ENCODE assay signal across 39 mouse cellular contexts in the genomic region with DNA sequence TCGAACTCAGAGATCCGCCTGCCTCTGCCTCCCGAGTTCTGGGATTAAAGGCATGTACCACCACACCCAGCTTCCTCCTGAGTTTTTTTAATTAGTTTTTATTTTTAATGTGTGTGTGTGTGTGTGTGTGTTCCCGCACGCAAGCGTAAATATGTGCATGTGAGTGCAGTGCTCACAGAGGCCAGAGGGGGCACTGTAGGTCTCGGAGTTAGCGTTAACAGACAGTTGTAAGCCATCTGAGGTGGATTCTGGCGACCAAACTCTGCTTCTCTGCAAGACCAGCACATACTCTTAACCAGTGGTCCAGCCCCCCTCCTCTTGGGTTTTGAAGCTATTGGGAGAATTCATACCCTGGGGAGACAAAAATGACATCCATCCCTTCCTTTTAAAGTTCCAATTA. TPM values are rescaled to one million over a fixed set of nuclear protein-coding genes. Genes with fewer than 3 reads are reported as not detected.
DNase-seq lines count a peak whose midpoint lies in the region; ATAC-seq and TF ChIP-seq lines count a peak whose summit lies in the region.
"Had no signal": no experiment of that assay in that cellular context is flagged by ENCODE, and none has a peak within 500 bp of the region (broad histone marks: within the 10 kb centered on the region; RNA-seq: fewer than 3 reads in every experiment).

No protein-coding gene starts in this region.

- H3K27ac ChIP-seq in lung, embryonic 14.5 days (ENCODE audit: low read depth), result no peak overlapping the region
- H3K27ac ChIP-seq in forebrain, embryonic 14.5 days (ENCODE audit: low read depth, low read length), result no peak overlapping the region
- no peak overlapping the region for H3K27ac ChIP-seq in midbrain, embryonic 10.5 days (replicated peaks)
- H3K27ac ChIP-seq: embryonic facial prominence, embryonic 13.5 days; forebrain, embryonic 10.5 days; heart, embryonic 15.5 days; hindbrain, embryonic 12.5 days; hindbrain, postnatal 0 days; neural tube, embryonic 13.5 days; stomach, postnatal 0 days had no signal

- no peaks in the 10 kb centered on the region for H3K27me3 ChIP-seq in lung, embryonic 14.5 days (ENCODE audit: insufficient read depth, low read length)
- H3K27me3 ChIP-seq in E14TG2a.4 (ENCODE audit: insufficient read depth, low read length) (0 out of 2 replicates have a peak, but pooled peaks cover 2% of the 10 kb centered on the region), G1E (ENCODE audit: insufficient read depth, low read length) (peaks cover 5% of the 10 kb centered on the region)
- no peaks in the 10 kb centered on the region for H3K27me3 ChIP-seq in forebrain, embryonic 14.5 days (replicated peaks; ENCODE audit: control insufficient read depth, insufficient read depth, low read length)
- no peaks in the 10 kb centered on the region for H3K27me3 ChIP-seq in midbrain, embryonic 10.5 days (ENCODE audit: low read depth, poor library complexity, severe bottlenecking)
- H3K27me3 ChIP-seq: embryonic facial prominence, embryonic 13.5 days; heart, embryonic 15.5 days; hindbrain, embryonic 12.5 days; neural tube, embryonic 13.5 days; Patski had no signal

- H3K9me3 ChIP-seq in lung, embryonic 14.5 days (ENCODE audit: low read depth, low read length), result no peaks in the 10 kb centered on the region
- H3K9me3 ChIP-seq in E14TG2a.4 (ENCODE audit: low read length) (no peaks in the 10 kb centered on the region), G1E (replicated peaks) (no peaks in the 10 kb centered on the region)
- H3K9me3 ChIP-seq in forebrain, embryonic 14.5 days (replicated peaks; ENCODE audit: control insufficient read depth, low read length), result no peaks in the 10 kb centered on the region
- 0 out of 2 replicates have a peak, but pooled peaks cover 6% of the 10 kb centered on the region for H3K9me3 ChIP-seq in midbrain, embryonic 10.5 days (replicated peaks)
- H3K9me3 ChIP-seq: embryonic facial prominence, embryonic 13.5 days; forebrain, embryonic 10.5 days; heart, embryonic 15.5 days; hindbrain, embryonic 12.5 days; neural tube, embryonic 13.5 days had no signal

- TF ChIP-seq CTCF in lung, embryonic 14.5 days (IDR thresholded peaks at IDR 0.05; ENCODE audit: low read depth), result 0 out of 2 replicates have a peak, but pooled peaks have one; percentile 9
- TF ChIP-seq CTCF in E14TG2a.4 (conservative IDR thresholded peaks at IDR 0.05; ENCODE audit: low read length) (peak; percentile 42), G1E (IDR thresholded peaks at IDR 0.05; ENCODE audit: low read depth, low read length) (peak; percentile 9; the same call in 1 of the 2 replicates)

- no peak overlapping the region for H3K9ac ChIP-seq in lung, embryonic 14.5 days
- no peak overlapping the region for H3K9ac ChIP-seq in forebrain, embryonic 14.5 days (ENCODE audit: low read length)
- H3K9ac ChIP-seq: embryonic facial prominence, embryonic 13.5 days; heart, embryonic 15.5 days; hindbrain, embryonic 12.5 days; neural tube, embryonic 13.5 days had no signal

- no peak overlapping the region for H3K4me3 ChIP-seq in lung, embryonic 14.5 days (ENCODE audit: low read depth, low read length)
- H3K4me3 ChIP-seq in E14TG2a.4 (replicated peaks; ENCODE audit: low read length), result no peak overlapping the region
- H3K4me3 ChIP-seq in G1E (ENCODE audit: low read depth, low read length), result no peak overlapping the region
- H3K4me3 ChIP-seq in forebrain, embryonic 14.5 days (ENCODE audit: low read depth, low read length), result no peak overlapping the region
- H3K4me3 ChIP-seq in midbrain, embryonic 10.5 days, result no peak overlapping the region
- H3K4me3 ChIP-seq: embryonic facial prominence, embryonic 13.5 days; forebrain, embryonic 10.5 days; heart, embryonic 15.5 days; hindbrain, embryonic 12.5 days; neural tube, embryonic 13.5 days had no signal

- H3K4me1 ChIP-seq in lung, embryonic 14.5 days (ENCODE audit: insufficient read depth), result no peaks in the 10 kb centered on the region
- peaks cover 9% of the 10 kb centered on the region for H3K4me1 ChIP-seq in E14TG2a.4 (replicated peaks; ENCODE audit: low read depth, low read length)
- H3K4me1 ChIP-seq in G1E (ENCODE audit: insufficient read depth, low read depth, low read length), result no peaks in the 10 kb centered on the region
- H3K4me1 ChIP-seq in forebrain, embryonic 14.5 days (ENCODE audit: control insufficient read depth, insufficient read depth, low read length), result no peaks in the 10 kb centered on the region
- peaks cover 6% of the 10 kb centered on the region for H3K4me1 ChIP-seq in midbrain, embryonic 10.5 days
- H3K4me1 ChIP-seq: embryonic facial prominence, embryonic 13.5 days; heart, embryonic 15.5 days; hindbrain, embryonic 12.5 days; neural tube, embryonic 13.5 days had no signal

- no peaks in the 10 kb centered on the region for H3K36me3 ChIP-seq in lung, embryonic 14.5 days (ENCODE audit: insufficient read depth)
- H3K36me3 ChIP-seq in E14TG2a.4 (ENCODE audit: insufficient read depth, low read length), result no peaks in the 10 kb centered on the region
- H3K36me3 ChIP-seq in G1E (replicated peaks), result no peaks in the 10 kb centered on the region
- H3K36me3 ChIP-seq in forebrain, embryonic 14.5 days (ENCODE audit: control insufficient read depth, insufficient read depth, low read length), result no peaks in the 10 kb centered on the region
- H3K36me3 ChIP-seq in midbrain, embryonic 10.5 days, result no peaks in the 10 kb centered on the region
- H3K36me3 ChIP-seq: embryonic facial prominence, embryonic 13.5 days; forebrain, embryonic 10.5 days; heart, embryonic 15.5 days; hindbrain, embryonic 12.5 days; neural tube, embryonic 13.5 days had no signal

- ATAC-seq in lung, embryonic 14.5 days (ENCODE audit: insufficient read depth), result no peak
- no peak for ATAC-seq in G1E (ENCODE audit: extremely low read depth, insufficient number of reproducible peaks, low FRiP score, poor library complexity, severe bottlenecking)
- no peak for ATAC-seq in forebrain, embryonic 14.5 days
- ATAC-seq: activated CD4-positive, CD25-positive, alpha-beta regulatory T cell, adult 4 months; hindbrain, postnatal 0 days; intestine, embryonic 16.5 days; Patski had no signal

- no peak overlapping the region for H3K4me2 ChIP-seq in lung, embryonic 14.5 days
- no peak overlapping the region for H3K4me2 ChIP-seq in forebrain, embryonic 14.5 days (ENCODE audit: low read length)
- H3K4me2 ChIP-seq: embryonic facial prominence, embryonic 13.5 days; heart, embryonic 15.5 days; hindbrain, embryonic 12.5 days; neural tube, embryonic 13.5 days had no signal

- no peak for DNase-seq in lung, embryonic 14.5 days
- DNase-seq in lung, postnatal 36 days, result no peak
- no peak for DNase-seq in G1E (ENCODE audit: low spot score)
- peak; percentile 79 for DNase-seq in ZHBTc4 (ENCODE audit: low read depth, low spot score)
- DNase-seq in forebrain, embryonic 14.5 days (ENCODE audit: low spot score), result no peak
- no peak for DNase-seq in cerebellum, postnatal 25 days
- no peak for DNase-seq in midbrain, embryonic 10.5 days (ENCODE audit: low spot score)
- DNase-seq: cerebellum, adult 9-11 months; gastrocnemius, postnatal 10 days; heart, postnatal 36 days; kidney, postnatal 25 days; liver; right cerebral cortex, postnatal 4 days; thymus, postnatal 4 days had no signal

- WGBS in lung, embryonic 14.5 days, result 92% methylated on average over 9 of the region's 9 CpGs
- 95% methylated on average over 9 of the region's 9 CpGs for WGBS in forebrain, embryonic 14.5 days
- WGBS in midbrain, embryonic 10.5 days, result 95% methylated on average over 9 of the region's 9 CpGs

RNA-seq across cellular contexts. Expression of a gene that starts 26.6 kb away (rescaled TPM):
- polyA plus RNA-seq in lung, embryonic 14.5 days (2014; fragmentation: Nextera tagmentation; extraction: Ambion mirVana), result 0.12 and 0.46 TPM in 2 replicates
- total RNA-seq in G1E (2014; fragmentation: Nextera tagmentation) (not detected in 2 replicates), G1E (2017) (0.05 and 0.06 TPM in 2 replicates)
- polyA plus RNA-seq in G1E (2012), result 0.02 TPM in 1 of 2 replicates, not detected in the other
- polyA plus RNA-seq in forebrain, embryonic 14.5 days (2014; fragmentation: Nextera tagmentation; extraction: Ambion mirVana), result 1.7 and 2.5 TPM in 2 replicates
- 0.14 and 0.48 TPM in 2 replicates for polyA plus RNA-seq in midbrain, embryonic 10.5 days (2016; fragmentation: Nextera tagmentation; extraction: Ambion mirVana)
- total RNA-seq: common myeloid progenitor, adult 5-6 weeks; granulocyte monocyte progenitor cell, adult 5-6 weeks had no signal
- polyA plus RNA-seq: activated CD4-positive, CD25-positive, alpha-beta regulatory T cell, adult 4 months; liver, embryonic 16.5 days had no signal

RNA-seq across cellular contexts. Expression of a gene that starts 54.5 kb away (rescaled TPM):
- polyA plus RNA-seq in lung, embryonic 14.5 days (2014; fragmentation: Nextera tagmentation; extraction: Ambion mirVana), result 78.8 and 79.3 TPM in 2 replicates
- total RNA-seq in G1E (2014; fragmentation: Nextera tagmentation), result 14.0 and 17.5 TPM in 2 replicates
- total RNA-seq in G1E (2017), result 29.3 and 34.7 TPM in 2 replicates
- polyA plus RNA-seq in G1E (2012), result 50.3 and 52.7 TPM in 2 replicates
- 86.4 and 86.7 TPM in 2 replicates for polyA plus RNA-seq in forebrain, embryonic 14.5 days (2014; fragmentation: Nextera tagmentation; extraction: Ambion mirVana)
- 100 and 102 TPM in 2 replicates for polyA plus RNA-seq in midbrain, embryonic 10.5 days (2016; fragmentation: Nextera tagmentation; extraction: Ambion mirVana)

RNA-seq across cellular contexts. Expression of a gene that starts 55.0 kb away (rescaled TPM):
- polyA plus RNA-seq in lung, embryonic 14.5 days (2014; fragmentation: Nextera tagmentation; extraction: Ambion mirVana), result not detected in 2 replicates
- total RNA-seq in G1E (2014; fragmentation: Nextera tagmentation) (not detected in 2 replicates), G1E (2017) (not detected in 2 replicates)
- not detected in 2 replicates for polyA plus RNA-seq in G1E (2012)
- not detected in 2 replicates for polyA plus RNA-seq in forebrain, embryonic 14.5 days (2014; fragmentation: Nextera tagmentation; extraction: Ambion mirVana)
- polyA plus RNA-seq in midbrain, embryonic 10.5 days (2016; fragmentation: Nextera tagmentation; extraction: Ambion mirVana), result not detected in 2 replicates
- total RNA-seq: adrenal gland, adult 2 months; adrenal gland, postnatal 36 days; common myeloid progenitor, adult 5-6 weeks; gastrocnemius, postnatal 10 days; granulocyte monocyte progenitor cell, adult 5-6 weeks; heart, postnatal 36 days; hindbrain, postnatal 0 days; layer of hippocampus, adult 18-20 months; layer of hippocampus, postnatal 10 days; left cerebral cortex, adult 18-20 months; left cerebral cortex, postnatal 14 days had no signal
- polyA plus RNA-seq: activated CD4-positive, CD25-positive, alpha-beta regulatory T cell, adult 4 months; adrenal gland, adult 2 months; heart, embryonic 15.5 days; hindbrain, embryonic 12.5 days; hindbrain, postnatal 0 days; intestine, embryonic 16.5 days; kidney, embryonic 14.5 days; limb, embryonic 11.5 days; lung, embryonic 16.5 days; neural tube, embryonic 13.5 days; Patski; spleen, adult 2 months; stomach, postnatal 0 days; thymus, postnatal 0 days had no signal
